Comparison of ENCODE assay signal across 13 mouse cellular contexts in the genomic region with DNA sequence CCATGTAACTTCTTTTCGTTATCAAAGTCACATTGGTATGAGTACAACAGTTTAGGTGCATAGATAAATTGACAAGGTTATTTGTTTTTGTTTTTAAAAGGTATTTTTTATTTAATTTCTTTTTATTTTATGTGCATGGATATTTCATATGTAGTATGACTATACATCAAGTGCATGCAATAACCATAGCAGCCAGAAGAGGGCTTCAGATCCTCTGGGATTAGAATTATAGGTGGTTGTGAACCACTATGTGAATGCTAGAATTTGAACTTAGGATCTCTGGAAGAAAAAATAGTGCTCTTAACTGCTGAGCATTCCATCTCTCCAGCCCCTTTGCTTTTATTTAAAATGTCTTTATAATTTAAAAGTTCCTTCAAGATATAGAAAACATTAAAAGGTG.
DNase-seq lines count a peak whose midpoint lies in the region; ATAC-seq and TF ChIP-seq lines count a peak whose summit lies in the region.
"Had no signal": no experiment of that assay in that cellular context is flagged by ENCODE, and none has a peak within 500 bp of the region (broad histone marks: within the 10 kb centered on the region; RNA-seq: fewer than 3 reads in every experiment).

No protein-coding gene starts in this region.

- H3K9me3 ChIP-seq in intestine, postnatal 0 days (ENCODE audit: control insufficient read depth), result no peaks in the 10 kb centered on the region
- no peaks in the 10 kb centered on the region for H3K9me3 ChIP-seq in intestine, embryonic 16.5 days (ENCODE audit: control insufficient read depth, low read length)
- no peaks in the 10 kb centered on the region for H3K9me3 ChIP-seq in midbrain, postnatal 0 days (ENCODE audit: low read length)
- no peaks in the 10 kb centered on the region for H3K9me3 ChIP-seq in midbrain, embryonic 16.5 days (replicated peaks; ENCODE audit: control insufficient read depth, low read length, poor library complexity, severe bottlenecking)
- no peaks in the 10 kb centered on the region for H3K9me3 ChIP-seq in forebrain, embryonic 14.5 days (replicated peaks; ENCODE audit: control insufficient read depth, low read length)
- H3K9me3 ChIP-seq: forebrain, embryonic 12.5 days had no signal

- ATAC-seq in intestine, postnatal 0 days, result no peak
- ATAC-seq in intestine, embryonic 16.5 days, result no peak
- ATAC-seq in midbrain, postnatal 0 days (ENCODE audit: low FRiP score), result no peak
- ATAC-seq in midbrain, embryonic 16.5 days, result no peak
- no peak for ATAC-seq in forebrain, embryonic 14.5 days

- 88% methylated on average over 1 of the region's 1 CpGs for WGBS in intestine, postnatal 0 days
- 88% methylated on average over 1 of the region's 1 CpGs for WGBS in intestine, embryonic 16.5 days
- 83% methylated on average over 1 of the region's 1 CpGs for WGBS in midbrain, postnatal 0 days
- 84% methylated on average over 1 of the region's 1 CpGs for WGBS in midbrain, embryonic 16.5 days
- 95% methylated on average over 1 of the region's 1 CpGs for WGBS in forebrain, embryonic 14.5 days

- no peak overlapping the region for H3K27ac ChIP-seq in intestine, postnatal 0 days (ENCODE audit: low read depth, low read length)
- H3K27ac ChIP-seq in intestine, embryonic 16.5 days (ENCODE audit: low read length), result no peak overlapping the region
- no peak overlapping the region for H3K27ac ChIP-seq in midbrain, postnatal 0 days (ENCODE audit: low read depth, low read length)
- H3K27ac ChIP-seq in midbrain, embryonic 16.5 days (ENCODE audit: low read length), result no peak overlapping the region
- no peak overlapping the region for H3K27ac ChIP-seq in forebrain, embryonic 14.5 days (ENCODE audit: low read depth, low read length)
- H3K27ac ChIP-seq: forebrain, embryonic 12.5 days had no signal

- peak; percentile 21; the same call in 1 of the 2 replicates for TF ChIP-seq CTCF in intestine, postnatal 0 days (IDR thresholded peaks at IDR 0.05; ENCODE audit: low read depth)
- TF ChIP-seq CTCF in midbrain, postnatal 0 days (IDR thresholded peaks at IDR 0.05), result peak; percentile 42

- no peaks in the 10 kb centered on the region for H3K27me3 ChIP-seq in intestine, postnatal 0 days (replicated peaks; ENCODE audit: control insufficient read depth, insufficient read depth, low read length)
- no peaks in the 10 kb centered on the region for H3K27me3 ChIP-seq in intestine, embryonic 16.5 days (replicated peaks; ENCODE audit: control insufficient read depth, insufficient read depth, low read length)
- H3K27me3 ChIP-seq in midbrain, postnatal 0 days (ENCODE audit: insufficient read depth, low read length), result no peaks in the 10 kb centered on the region
- no peaks in the 10 kb centered on the region for H3K27me3 ChIP-seq in midbrain, embryonic 16.5 days (ENCODE audit: control insufficient read depth, insufficient read depth, low read depth, low read length)
- H3K27me3 ChIP-seq in forebrain, embryonic 14.5 days (replicated peaks; ENCODE audit: control insufficient read depth, insufficient read depth, low read length), result no peaks in the 10 kb centered on the region
- H3K27me3 ChIP-seq: forebrain, embryonic 12.5 days had no signal

- DNase-seq in midbrain, postnatal 0 days (ENCODE audit: low spot score), result no peak
- peak; percentile 21 for DNase-seq in ZHBTc4 (ENCODE audit: low read depth, low spot score)
- no peak for DNase-seq in ovary, postnatal 10 days (ENCODE audit: low spot score)
- no peak for DNase-seq in forebrain, embryonic 14.5 days (ENCODE audit: low spot score)
- DNase-seq: cerebellum, adult 11-12 months; heart, adult 11 months; lung, postnatal 14 days; retina, postnatal 1 day; thymus, postnatal 14 days had no signal

- no peaks in the 10 kb centered on the region for H3K36me3 ChIP-seq in intestine, postnatal 0 days (ENCODE audit: control insufficient read depth, insufficient read depth)
- no peaks in the 10 kb centered on the region for H3K36me3 ChIP-seq in intestine, embryonic 16.5 days (ENCODE audit: control insufficient read depth, insufficient read depth, low read length)
- H3K36me3 ChIP-seq in midbrain, postnatal 0 days (ENCODE audit: insufficient read depth, low read length), result no peaks in the 10 kb centered on the region
- no peaks in the 10 kb centered on the region for H3K36me3 ChIP-seq in midbrain, embryonic 16.5 days (ENCODE audit: control insufficient read depth, insufficient read depth, low read length)
- H3K36me3 ChIP-seq in forebrain, embryonic 14.5 days (ENCODE audit: control insufficient read depth, insufficient read depth, low read length), result no peaks in the 10 kb centered on the region
- H3K36me3 ChIP-seq: forebrain, embryonic 12.5 days had no signal

- H3K4me2 ChIP-seq in intestine, postnatal 0 days (replicated peaks; ENCODE audit: low read depth), result no peak overlapping the region
- H3K4me2 ChIP-seq in intestine, embryonic 16.5 days (ENCODE audit: low read depth, low read length), result no peak overlapping the region
- H3K4me2 ChIP-seq in midbrain, postnatal 0 days (ENCODE audit: low read depth, low read length, poor library complexity, severe bottlenecking), result no peak overlapping the region
- no peak overlapping the region for H3K4me2 ChIP-seq in midbrain, embryonic 16.5 days (ENCODE audit: low read length)
- no peak overlapping the region for H3K4me2 ChIP-seq in forebrain, embryonic 14.5 days (ENCODE audit: low read length)
- H3K4me2 ChIP-seq: forebrain, embryonic 12.5 days had no signal

- H3K9ac ChIP-seq in intestine, postnatal 0 days (ENCODE audit: low read depth, low read length), result no peak overlapping the region
- H3K9ac ChIP-seq in intestine, embryonic 16.5 days (ENCODE audit: low read depth, low read length), result no peak overlapping the region
- no peak overlapping the region for H3K9ac ChIP-seq in midbrain, postnatal 0 days (replicated peaks; ENCODE audit: low read length, poor library complexity, severe bottlenecking)
- H3K9ac ChIP-seq in midbrain, embryonic 16.5 days (ENCODE audit: low read depth, low read length), result no peak overlapping the region
- no peak overlapping the region for H3K9ac ChIP-seq in forebrain, embryonic 14.5 days (ENCODE audit: low read length)
- H3K9ac ChIP-seq: forebrain, embryonic 12.5 days had no signal

- H3K4me3 ChIP-seq in intestine, postnatal 0 days (ENCODE audit: low read depth, low read length), result no peak overlapping the region
- H3K4me3 ChIP-seq in intestine, embryonic 16.5 days (ENCODE audit: low read length), result no peak overlapping the region
- H3K4me3 ChIP-seq in midbrain, postnatal 0 days (ENCODE audit: low read depth, low read length), result no peak overlapping the region
- H3K4me3 ChIP-seq in midbrain, embryonic 16.5 days (ENCODE audit: low read depth, low read length), result no peak overlapping the region
- no peak overlapping the region for H3K4me3 ChIP-seq in forebrain, embryonic 14.5 days (ENCODE audit: low read depth, low read length)
- H3K4me3 ChIP-seq: forebrain, embryonic 12.5 days had no signal

- no peaks in the 10 kb centered on the region for H3K4me1 ChIP-seq in intestine, postnatal 0 days (replicated peaks; ENCODE audit: control insufficient read depth, insufficient read depth, low read length)
- H3K4me1 ChIP-seq in intestine, embryonic 16.5 days (ENCODE audit: control insufficient read depth, insufficient read depth, low read length), result no peaks in the 10 kb centered on the region
- no peaks in the 10 kb centered on the region for H3K4me1 ChIP-seq in midbrain, postnatal 0 days (ENCODE audit: insufficient read depth, low read length)
- H3K4me1 ChIP-seq in midbrain, embryonic 16.5 days (ENCODE audit: control insufficient read depth, insufficient read depth, low read length), result no peaks in the 10 kb centered on the region
- no peaks in the 10 kb centered on the region for H3K4me1 ChIP-seq in forebrain, embryonic 14.5 days (ENCODE audit: control insufficient read depth, insufficient read depth, low read length)
- H3K4me1 ChIP-seq: forebrain, embryonic 12.5 days had no signal
